Comparison of ENCODE assay signal across 19 mouse cellular contexts in the genomic region with DNA sequence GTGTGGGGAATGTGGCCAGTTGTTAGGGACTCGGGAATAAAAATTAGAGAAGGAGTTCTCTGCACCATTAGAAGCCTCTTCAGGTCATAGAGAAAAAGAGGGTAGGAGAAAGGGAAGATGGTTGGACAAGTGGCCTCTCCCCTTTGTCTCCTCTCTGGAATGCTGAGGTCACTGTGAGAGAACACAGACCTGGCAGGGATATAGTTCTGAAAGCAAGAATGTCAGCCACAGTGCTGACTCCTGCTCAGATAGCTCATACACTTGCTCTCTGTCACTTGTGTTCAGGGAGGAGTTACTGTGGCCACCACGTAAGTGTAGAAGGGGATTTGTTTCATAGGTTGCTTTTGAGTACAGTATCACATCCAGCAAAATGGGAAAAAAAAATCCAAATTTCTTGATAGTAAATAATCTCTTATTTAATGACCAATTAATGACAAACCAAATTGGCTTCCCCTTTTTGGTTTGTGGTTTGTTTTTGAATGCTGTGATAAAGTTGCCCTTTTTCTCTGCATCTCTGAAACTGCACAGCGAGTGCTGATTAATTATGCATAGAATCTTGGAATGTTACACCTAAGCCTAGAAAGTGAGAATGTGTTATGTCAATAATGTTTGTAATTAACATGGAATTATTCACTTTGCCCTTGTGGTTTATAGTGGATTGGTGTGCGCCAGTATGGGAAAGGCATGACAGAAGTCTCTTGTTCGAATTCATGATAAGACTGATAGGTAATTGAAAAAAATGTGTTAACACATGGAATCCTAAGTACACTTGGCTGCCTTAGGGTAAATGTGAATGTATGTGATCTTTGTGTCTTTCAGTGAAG. TPM values are rescaled to one million over a fixed set of nuclear protein-coding genes. Genes with fewer than 3 reads are reported as not detected.
DNase-seq lines count a peak whose midpoint lies in the region; ATAC-seq lines count a peak whose summit lies in the region.
"Had no signal": no experiment of that assay in that cellular context is flagged by ENCODE, and none has a peak within 500 bp of the region (broad histone marks: within the 10 kb centered on the region; RNA-seq: fewer than 3 reads in every experiment).

No protein-coding gene starts in this region.

- ATAC-seq in forebrain, embryonic 16.5 days, result 0 out of 2 replicates have a peak, but pooled peaks have one; percentile 55
- no peak for ATAC-seq in forebrain, embryonic 12.5 days (ENCODE audit: low FRiP score)
- ATAC-seq in midbrain, embryonic 14.5 days (ENCODE audit: low FRiP score, low TSS enrichment), result no peak
- ATAC-seq in midbrain, embryonic 16.5 days, result no peak
- peak; percentile 58; the same call in 1 of the 2 replicates for ATAC-seq in heart, embryonic 15.5 days (replicated peaks; ENCODE audit: insufficient number of reproducible peaks, insufficient read depth, low FRiP score, low read depth)
- ATAC-seq: hindbrain, postnatal 0 days had no signal

- no peaks in the 10 kb centered on the region for H3K27me3 ChIP-seq in forebrain, embryonic 16.5 days (replicated peaks; ENCODE audit: control insufficient read depth, insufficient read depth, low read length)
- H3K27me3 ChIP-seq in forebrain, embryonic 12.5 days, result no peaks in the 10 kb centered on the region
- no peaks in the 10 kb centered on the region for H3K27me3 ChIP-seq in midbrain, embryonic 14.5 days (ENCODE audit: control insufficient read depth, insufficient read depth, low read length)
- H3K27me3 ChIP-seq in midbrain, embryonic 16.5 days (ENCODE audit: control insufficient read depth, insufficient read depth, low read depth, low read length), result no peaks in the 10 kb centered on the region
- H3K27me3 ChIP-seq in heart, embryonic 15.5 days, result no peaks in the 10 kb centered on the region
- no peaks in the 10 kb centered on the region for H3K27me3 ChIP-seq in midbrain, embryonic 10.5 days (ENCODE audit: low read depth, poor library complexity, severe bottlenecking)
- H3K27me3 ChIP-seq: midbrain, embryonic 12.5 days; stomach, embryonic 15.5 days had no signal

- no peaks in the 10 kb centered on the region for H3K9me3 ChIP-seq in forebrain, embryonic 16.5 days (ENCODE audit: control insufficient read depth, low read length)
- H3K9me3 ChIP-seq in forebrain, embryonic 12.5 days, result no peaks in the 10 kb centered on the region
- no peaks in the 10 kb centered on the region for H3K9me3 ChIP-seq in midbrain, embryonic 14.5 days (ENCODE audit: control insufficient read depth, low read length)
- H3K9me3 ChIP-seq in midbrain, embryonic 16.5 days (replicated peaks; ENCODE audit: control insufficient read depth, low read length, poor library complexity, severe bottlenecking), result no peaks in the 10 kb centered on the region
- H3K9me3 ChIP-seq in heart, embryonic 15.5 days (replicated peaks), result no peaks in the 10 kb centered on the region
- H3K9me3 ChIP-seq in midbrain, embryonic 10.5 days (replicated peaks), result no peaks in the 10 kb centered on the region
- H3K9me3 ChIP-seq: midbrain, embryonic 12.5 days; stomach, embryonic 15.5 days had no signal

- no peak for DNase-seq in midbrain, embryonic 14.5 days
- no peak for DNase-seq in c-Kit-positive CD71-positive TER-119-positive erythroid progenitor cells, embryonic 14.5 days (ENCODE audit: low spot score)
- no peak for DNase-seq in left cerebral cortex, postnatal 25 days (ENCODE audit: low spot score in 2 of 2)
- no peak for DNase-seq in midbrain, embryonic 10.5 days (ENCODE audit: low spot score)
- DNase-seq: adrenal gland, postnatal 25 days; B cell, adult 2 months; cerebellum, postnatal 14 days; kidney, adult 18-20 months; kidney, postnatal 36 days; lung, postnatal 14 days; spleen, adult 18-20 months had no signal

- peaks cover 14% of the 10 kb centered on the region for H3K4me1 ChIP-seq in forebrain, embryonic 16.5 days (replicated peaks; ENCODE audit: control insufficient read depth, insufficient read depth, low read length)
- H3K4me1 ChIP-seq in forebrain, embryonic 12.5 days, result 0 out of 2 replicates have a peak, but pooled peaks cover 5% of the 10 kb centered on the region
- no peaks in the 10 kb centered on the region for H3K4me1 ChIP-seq in midbrain, embryonic 14.5 days (ENCODE audit: control insufficient read depth, insufficient read depth, low read length)
- H3K4me1 ChIP-seq in midbrain, embryonic 16.5 days (ENCODE audit: control insufficient read depth, insufficient read depth, low read length), result peaks cover 3% of the 10 kb centered on the region; the same call in 1 of the 2 replicates
- H3K4me1 ChIP-seq in heart, embryonic 15.5 days (replicated peaks), result peaks cover 28% of the 10 kb centered on the region
- no peaks in the 10 kb centered on the region for H3K4me1 ChIP-seq in midbrain, embryonic 10.5 days
- H3K4me1 ChIP-seq: stomach, embryonic 15.5 days had no signal

- intact Hi-C loops in left cerebral cortex, postnatal 25 days (cut with DNase I), result no loop called here

- H3K4me2 ChIP-seq in forebrain, embryonic 16.5 days (ENCODE audit: low read length), result no peak overlapping the region
- H3K4me2 ChIP-seq in forebrain, embryonic 12.5 days, result no peak overlapping the region
- H3K4me2 ChIP-seq in midbrain, embryonic 14.5 days (ENCODE audit: low read length), result no peak overlapping the region
- H3K4me2 ChIP-seq in midbrain, embryonic 16.5 days (ENCODE audit: low read length), result no peak overlapping the region
- H3K4me2 ChIP-seq in heart, embryonic 15.5 days, result no peak overlapping the region
- H3K4me2 ChIP-seq: midbrain, embryonic 12.5 days; stomach, embryonic 15.5 days had no signal

- WGBS in forebrain, embryonic 16.5 days, result 49% methylated on average over 5 of the region's 5 CpGs
- 76% methylated on average over 5 of the region's 5 CpGs for WGBS in forebrain, embryonic 12.5 days
- 81% methylated on average over 5 of the region's 5 CpGs for WGBS in midbrain, embryonic 14.5 days
- WGBS in midbrain, embryonic 16.5 days, result 74% methylated on average over 5 of the region's 5 CpGs
- 47% methylated on average over 5 of the region's 5 CpGs for WGBS in heart, embryonic 15.5 days
- 92% methylated on average over 5 of the region's 5 CpGs for WGBS in midbrain, embryonic 10.5 days

- H3K27ac ChIP-seq in forebrain, embryonic 16.5 days (ENCODE audit: low read length), result no peak overlapping the region
- H3K27ac ChIP-seq in forebrain, embryonic 12.5 days, result no peak overlapping the region
- peak overlapping the region; percentile 61; the same call in 1 of the 2 replicates for H3K27ac ChIP-seq in midbrain, embryonic 14.5 days (replicated peaks; ENCODE audit: low read depth, low read length)
- H3K27ac ChIP-seq in midbrain, embryonic 16.5 days (ENCODE audit: low read length), result no peak overlapping the region
- peak overlapping the region; percentile 62 for H3K27ac ChIP-seq in heart, embryonic 15.5 days
- H3K27ac ChIP-seq in midbrain, embryonic 10.5 days (replicated peaks), result no peak overlapping the region
- H3K27ac ChIP-seq: hindbrain, postnatal 0 days; midbrain, embryonic 12.5 days; stomach, embryonic 15.5 days had no signal

- H3K4me3 ChIP-seq in forebrain, embryonic 16.5 days (replicated peaks; ENCODE audit: low read length), result no peak overlapping the region
- H3K4me3 ChIP-seq in forebrain, embryonic 12.5 days (replicated peaks), result no peak overlapping the region
- no peak overlapping the region for H3K4me3 ChIP-seq in midbrain, embryonic 14.5 days (replicated peaks; ENCODE audit: low read depth, low read length)
- H3K4me3 ChIP-seq in midbrain, embryonic 16.5 days (ENCODE audit: low read depth, low read length), result no peak overlapping the region
- H3K4me3 ChIP-seq in heart, embryonic 15.5 days, result no peak overlapping the region
- H3K4me3 ChIP-seq in midbrain, embryonic 10.5 days, result no peak overlapping the region
- H3K4me3 ChIP-seq: erythroblast, embryonic 14.5 days; midbrain, embryonic 12.5 days; stomach, embryonic 15.5 days had no signal

- no peaks in the 10 kb centered on the region for H3K36me3 ChIP-seq in forebrain, embryonic 16.5 days (ENCODE audit: control insufficient read depth, insufficient read depth)
- peaks cover 7% of the 10 kb centered on the region for H3K36me3 ChIP-seq in forebrain, embryonic 12.5 days (replicated peaks)
- no peaks in the 10 kb centered on the region for H3K36me3 ChIP-seq in midbrain, embryonic 14.5 days (ENCODE audit: control insufficient read depth, insufficient read depth, low read length)
- no peaks in the 10 kb centered on the region for H3K36me3 ChIP-seq in midbrain, embryonic 16.5 days (ENCODE audit: control insufficient read depth, insufficient read depth, low read length)
- no peaks in the 10 kb centered on the region for H3K36me3 ChIP-seq in heart, embryonic 15.5 days
- H3K36me3 ChIP-seq in midbrain, embryonic 10.5 days, result peaks cover 19% of the 10 kb centered on the region
- H3K36me3 ChIP-seq: stomach, embryonic 15.5 days had no signal

- H3K9ac ChIP-seq in forebrain, embryonic 16.5 days (replicated peaks; ENCODE audit: low read depth, low read length), result no peak overlapping the region
- no peak overlapping the region for H3K9ac ChIP-seq in forebrain, embryonic 12.5 days
- H3K9ac ChIP-seq in midbrain, embryonic 14.5 days (replicated peaks; ENCODE audit: low read length), result no peak overlapping the region
- no peak overlapping the region for H3K9ac ChIP-seq in midbrain, embryonic 16.5 days (ENCODE audit: low read depth, low read length)
- no peak overlapping the region for H3K9ac ChIP-seq in heart, embryonic 15.5 days
- H3K9ac ChIP-seq: midbrain, embryonic 12.5 days; stomach, embryonic 15.5 days had no signal

RNA-seq across cellular contexts. Expression of gene Zfand3, which starts 47.2 kb away (rescaled TPM):
- polyA plus RNA-seq in forebrain, embryonic 16.5 days (2015; fragmentation: Nextera tagmentation; extraction: Ambion mirVana), result 57.0 and 58.4 TPM in 2 replicates
- polyA plus RNA-seq in forebrain, embryonic 12.5 days (2016; fragmentation: Nextera tagmentation; extraction: Ambion mirVana), result 77.3 and 83.5 TPM in 2 replicates
- 49.9 and 66.9 TPM in 2 replicates for polyA plus RNA-seq in midbrain, embryonic 14.5 days (2014; fragmentation: Nextera tagmentation; extraction: Ambion mirVana)
- polyA plus RNA-seq in midbrain, embryonic 16.5 days (2015; fragmentation: Nextera tagmentation; extraction: Ambion mirVana), result 48.7 and 51.5 TPM in 2 replicates
- 49.3 and 53.9 TPM in 2 replicates for polyA plus RNA-seq in heart, embryonic 15.5 days (2015; fragmentation: Nextera tagmentation; extraction: Ambion mirVana)
- total RNA-seq in left cerebral cortex, postnatal 25 days (2021), result 100 to 1,000 TPM; 114 to 122 TPM
- 68.1 and 80.5 TPM in 2 replicates for polyA plus RNA-seq in midbrain, embryonic 10.5 days (2016; fragmentation: Nextera tagmentation; extraction: Ambion mirVana)

Comparison
In these comparisons a context has a peak if more than half of its experiments do, and no peak if none do; other contexts are left out.
1. ATAC-seq: peak in forebrain, embryonic 16.5 days (single experiment) and heart, embryonic 15.5 days (single experiment); none in forebrain, embryonic 12.5 days (single experiment), midbrain, embryonic 14.5 days (single experiment) and midbrain, embryonic 16.5 days (single experiment).
2. H3K27ac ChIP-seq: peak in midbrain, embryonic 14.5 days (single experiment) and heart, embryonic 15.5 days (single experiment); none in forebrain, embryonic 16.5 days (single experiment), forebrain, embryonic 12.5 days (single experiment), midbrain, embryonic 16.5 days (single experiment) and midbrain, embryonic 10.5 days (single experiment).